Mouse (Mus musculus) inflammation-experienced regulatory T-cells, adult 6 months (primary cell): Measurements from ENCODE around the gene Gria2. TPM values are rescaled to one million over a fixed set of nuclear protein-coding genes. Genes with fewer than 3 reads are reported as not detected.

Source experiments
- ATAC-seq: one replicate; pipeline ENCODE4 v1.8.0; 2017
- polyA plus RNA-seq, 3 experiments: library from polyadenylated mRNA; unstranded; fragments of 100-300 nt; shearing (Covaris generic); gene quantifications; one replicate each; pipeline ENCODE4 v1.2.1; 2017

The Gria2 gene
- polyA plus RNA-seq, result under 1 TPM in 2 of 3 experiments, not detected in 1; 0.09 to 0.11 TPM

DNA sequence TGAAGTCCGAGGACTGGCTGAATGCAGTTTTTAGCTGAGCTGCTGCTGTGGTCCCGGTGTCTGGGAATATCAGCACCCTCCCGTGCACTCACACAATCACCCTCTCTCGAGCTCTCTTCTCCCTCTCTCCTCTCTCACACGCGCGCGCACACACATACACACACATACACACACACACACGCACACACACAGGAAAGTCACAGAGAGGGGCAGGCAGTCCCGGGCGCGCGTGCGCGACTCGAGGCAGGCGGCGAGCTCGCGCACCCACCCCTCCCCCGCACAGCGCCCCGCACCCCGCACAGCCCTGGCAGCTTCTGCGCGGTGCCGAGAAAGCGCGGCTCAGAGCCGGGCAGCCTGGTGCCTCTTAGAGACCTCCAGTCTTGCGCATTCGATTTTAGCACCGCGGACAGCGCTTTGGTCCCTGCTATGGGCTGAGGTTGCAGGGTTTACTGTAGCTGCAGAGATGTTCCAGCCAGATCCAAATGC, at the start of gene Gria2:
TSS of gene Gria2 (minus strand) at position 240 of the 486 bp plus-strand sequence.
- no peak for ATAC-seq

DNA sequence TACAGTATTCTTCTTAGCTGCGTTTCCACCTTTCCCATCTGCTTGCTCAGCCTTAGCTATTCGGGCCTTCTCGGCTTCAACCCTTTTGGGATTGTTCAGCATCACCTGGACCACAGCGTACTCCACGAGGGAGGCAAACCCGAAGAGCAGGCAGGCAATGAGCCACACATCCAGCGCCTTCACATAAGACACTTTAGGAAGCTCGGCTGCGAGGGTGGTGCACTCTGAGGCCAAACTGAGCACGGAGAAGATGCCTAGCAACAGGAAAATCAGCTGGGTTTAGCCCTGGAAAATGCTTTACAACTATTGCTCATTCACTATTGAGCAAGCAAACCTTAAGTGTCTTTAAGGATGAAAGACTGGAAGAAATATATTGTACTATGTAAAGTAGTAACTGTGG, 48.3 kb upstream of the Gria2 start:
- ATAC-seq, result no peak

DNA sequence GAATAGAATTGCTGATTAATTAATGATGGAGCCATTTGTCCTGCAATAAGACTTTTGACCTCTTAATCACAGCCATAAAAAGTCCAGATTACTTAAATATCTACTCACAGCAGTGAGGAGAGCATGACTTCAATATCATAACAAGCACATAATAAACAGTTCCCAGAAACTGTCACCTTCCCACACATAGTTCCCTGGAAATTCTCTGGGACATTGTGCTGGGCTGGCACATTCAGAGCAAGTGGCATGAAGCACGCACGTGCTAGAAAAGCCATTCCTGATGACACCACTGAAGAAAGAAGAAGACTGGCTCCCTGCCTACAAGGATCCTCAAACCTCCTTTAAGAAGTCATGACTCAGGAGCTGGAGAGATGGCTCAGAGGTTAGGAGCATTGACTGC, 43.0 kb upstream of the Gria2 start:
- no peak for ATAC-seq

DNA sequence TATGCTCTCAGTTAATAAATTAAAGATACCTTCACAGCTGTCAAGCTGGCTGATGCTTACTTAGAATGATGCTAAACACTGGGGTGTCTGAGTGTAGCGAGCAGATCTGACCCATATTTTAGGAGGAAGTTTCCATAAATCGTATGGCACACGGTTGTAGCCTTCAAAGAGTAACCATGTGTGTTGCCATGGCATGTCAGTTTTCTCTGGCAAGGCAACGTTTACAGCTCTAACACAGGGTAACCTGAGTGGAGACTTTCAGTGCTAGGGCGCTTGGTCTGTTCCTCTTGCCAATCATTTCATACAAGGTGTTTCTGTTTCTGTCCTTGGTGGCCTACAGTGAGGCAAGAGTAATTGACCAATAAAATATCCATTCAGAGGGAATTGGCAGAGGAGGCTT, 37.2 kb upstream of the Gria2 start:
- ATAC-seq, result no peak

DNA sequence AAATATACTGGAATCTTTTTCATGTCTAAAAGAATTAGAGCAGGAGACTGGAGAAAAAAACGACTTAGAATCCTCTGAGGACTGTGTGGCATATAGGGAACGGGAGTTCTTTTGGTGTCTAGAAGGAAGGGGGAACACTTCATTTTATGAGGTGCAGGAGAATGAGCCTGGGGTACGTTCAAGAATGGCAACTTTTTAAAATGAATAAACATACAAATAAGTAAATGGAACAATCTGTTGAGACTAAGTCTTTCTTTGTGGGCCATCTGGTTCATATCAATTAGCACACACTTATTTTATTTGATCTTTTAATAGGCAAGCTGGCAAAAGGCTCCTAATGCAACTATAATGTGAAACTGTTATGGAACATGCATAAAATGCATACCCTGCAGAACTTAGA, 34.9 kb upstream of the Gria2 start:
- ATAC-seq, result no peak

DNA sequence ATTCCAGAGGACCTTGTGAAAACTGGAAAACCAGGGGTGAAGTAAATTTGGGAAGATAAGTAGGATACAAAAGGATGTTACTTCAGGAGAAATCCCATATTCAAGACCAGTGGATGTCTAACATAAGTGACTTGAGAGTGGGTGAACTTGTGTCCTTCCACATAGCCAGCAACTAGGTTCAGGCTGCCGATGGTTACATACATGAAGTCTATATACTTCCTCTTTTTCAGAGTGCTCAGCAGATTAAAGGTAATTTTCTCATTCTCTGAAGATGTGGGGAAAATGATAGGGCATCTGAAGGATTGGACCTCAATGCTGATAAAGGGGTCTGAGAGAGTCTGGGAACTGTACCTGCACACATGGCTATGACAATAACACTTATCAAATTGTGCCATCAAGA, 21.3 kb upstream of the Gria2 start:
- no peak for ATAC-seq

DNA sequence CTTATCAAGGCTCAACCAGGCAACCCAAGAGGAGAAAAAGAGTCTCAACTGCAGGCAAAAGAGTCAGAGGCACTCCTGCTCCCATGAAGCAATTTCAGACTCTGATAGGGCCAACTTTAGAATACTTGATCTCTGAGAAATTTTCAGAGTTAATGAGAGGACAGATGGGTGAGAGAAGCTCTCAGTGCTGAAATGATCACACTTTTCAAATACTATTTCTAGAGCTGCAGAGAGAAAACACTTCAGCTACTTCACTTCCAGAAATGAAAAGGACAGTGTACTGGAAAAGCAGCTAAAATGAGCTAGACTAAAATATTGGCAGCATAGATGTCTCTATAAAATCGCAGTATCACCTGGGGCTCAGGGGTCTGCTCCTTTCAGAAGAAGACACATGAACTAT, 16.0 kb upstream of the Gria2 start:
- no peak for ATAC-seq

DNA sequence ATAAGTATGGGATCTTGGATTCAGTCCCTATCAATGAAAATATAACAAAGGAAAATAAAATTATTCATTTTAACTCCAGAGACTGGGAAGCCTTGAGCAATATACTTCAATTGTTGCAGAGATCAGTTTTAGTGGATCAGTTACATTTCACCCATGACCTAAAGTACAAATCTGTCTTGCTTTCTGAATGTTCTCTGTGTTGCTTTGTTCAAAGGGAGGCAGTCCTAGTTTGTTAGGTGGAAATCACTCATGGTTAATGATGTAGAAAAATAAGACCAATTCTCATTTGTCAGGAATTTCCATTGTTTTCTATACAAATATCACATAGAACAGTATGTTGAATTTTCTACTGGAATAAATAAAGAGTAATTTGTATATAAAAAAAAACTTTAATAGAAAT, 11.1 kb upstream of the Gria2 start:
- no peak for ATAC-seq

DNA sequence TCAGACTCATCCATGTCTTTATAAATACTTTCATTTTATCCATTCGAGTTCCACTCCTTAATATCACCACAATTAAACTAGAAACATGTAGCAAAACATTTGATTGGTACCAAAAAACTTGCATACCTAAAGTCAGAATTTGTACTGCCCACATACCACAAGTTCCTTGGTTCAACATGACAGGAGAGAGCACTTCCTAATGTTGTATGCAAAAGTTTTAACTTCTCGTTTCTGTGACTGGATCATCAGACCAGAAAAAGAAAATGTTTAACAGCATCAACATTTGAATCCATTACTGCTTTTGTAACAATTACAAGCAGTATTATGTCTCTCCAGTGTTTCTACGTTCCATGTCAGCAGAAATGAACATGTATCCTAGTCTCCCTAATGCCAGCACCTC, 9.6 kb upstream of the Gria2 start:
- no peak for ATAC-seq

DNA sequence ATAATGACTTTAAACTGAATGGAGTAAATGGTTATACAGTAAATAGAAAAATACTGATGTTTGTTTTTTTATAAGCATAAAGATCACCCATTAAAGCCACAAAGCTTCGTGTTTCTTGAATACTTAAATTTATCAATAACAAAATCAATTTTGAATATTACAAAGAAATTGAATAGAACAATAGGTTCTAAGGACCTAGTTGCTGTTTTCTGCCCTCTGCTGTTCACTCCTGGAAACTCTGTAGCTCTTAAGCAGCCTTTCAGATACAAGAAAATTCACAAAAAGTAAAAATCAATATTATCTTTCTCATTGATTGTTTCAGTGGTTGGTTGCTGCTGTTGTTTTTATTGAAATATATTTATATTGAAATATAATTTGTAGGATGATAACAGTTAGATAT, 2.7 kb upstream of the Gria2 start:
- ATAC-seq, result no peak

DNA sequence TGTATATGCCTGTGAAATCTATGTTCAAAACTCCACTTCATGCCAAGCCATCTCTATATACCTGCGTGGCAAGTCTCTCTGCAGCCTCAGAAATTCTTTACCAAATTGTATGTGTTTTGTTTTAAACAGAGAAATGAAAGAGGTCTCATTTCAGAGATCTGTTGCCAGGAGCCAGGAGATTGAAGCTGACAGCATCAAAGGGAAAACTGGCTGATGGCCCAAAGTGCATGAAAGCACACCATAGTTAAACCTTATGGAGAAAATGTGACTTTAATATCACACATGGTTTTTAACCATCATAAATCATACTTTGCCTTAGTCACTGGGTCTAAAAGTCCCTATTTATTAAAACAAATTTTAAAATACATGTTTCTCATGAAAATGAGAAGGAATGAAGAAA, 1.2 kb upstream of the Gria2 start:
- no peak for ATAC-seq

DNA sequence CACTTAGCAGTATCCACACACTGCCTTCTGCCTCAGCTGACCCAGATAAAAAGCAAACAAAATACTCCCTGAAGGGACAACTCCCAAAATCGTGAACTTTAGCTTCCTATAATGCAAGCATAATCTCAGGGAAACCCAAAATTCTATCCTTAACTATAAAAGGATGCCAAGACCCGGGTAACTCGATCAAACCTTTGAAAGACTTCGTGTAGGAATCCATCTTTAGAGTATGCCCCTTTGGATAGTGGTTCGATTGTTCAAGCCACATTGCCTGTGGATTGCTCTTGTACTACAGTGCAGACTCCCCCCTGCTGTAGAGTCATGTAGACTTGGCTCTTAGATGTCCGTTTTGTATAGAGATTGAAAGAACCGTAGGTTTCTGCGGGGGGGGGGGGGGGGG, 576 bp upstream of the Gria2 start:
- no peak for ATAC-seq

DNA sequence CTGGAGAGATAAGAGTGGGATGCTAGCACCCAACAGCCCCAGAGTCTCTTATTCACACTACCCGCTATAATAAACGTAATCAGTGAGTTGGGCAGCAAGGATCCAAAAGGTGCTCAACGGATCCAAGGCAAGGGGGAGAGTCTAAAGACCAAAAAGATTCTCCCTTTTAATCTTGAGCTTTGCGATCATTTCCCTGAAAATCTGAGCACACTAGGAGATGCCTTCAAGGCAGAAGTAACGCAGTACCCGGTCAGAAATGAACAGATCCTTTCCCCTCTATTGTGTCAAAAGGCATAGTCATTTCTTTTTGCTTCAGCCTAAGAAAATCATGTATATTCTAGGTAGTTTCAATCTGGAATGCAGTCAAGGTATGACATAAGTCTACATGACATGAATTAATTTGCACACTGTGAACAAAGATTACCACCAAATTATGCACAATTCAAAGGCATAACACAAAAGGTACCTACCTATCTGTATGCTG, 766 bp downstream of the Gria2 start:
- ATAC-seq, result no peak

DNA sequence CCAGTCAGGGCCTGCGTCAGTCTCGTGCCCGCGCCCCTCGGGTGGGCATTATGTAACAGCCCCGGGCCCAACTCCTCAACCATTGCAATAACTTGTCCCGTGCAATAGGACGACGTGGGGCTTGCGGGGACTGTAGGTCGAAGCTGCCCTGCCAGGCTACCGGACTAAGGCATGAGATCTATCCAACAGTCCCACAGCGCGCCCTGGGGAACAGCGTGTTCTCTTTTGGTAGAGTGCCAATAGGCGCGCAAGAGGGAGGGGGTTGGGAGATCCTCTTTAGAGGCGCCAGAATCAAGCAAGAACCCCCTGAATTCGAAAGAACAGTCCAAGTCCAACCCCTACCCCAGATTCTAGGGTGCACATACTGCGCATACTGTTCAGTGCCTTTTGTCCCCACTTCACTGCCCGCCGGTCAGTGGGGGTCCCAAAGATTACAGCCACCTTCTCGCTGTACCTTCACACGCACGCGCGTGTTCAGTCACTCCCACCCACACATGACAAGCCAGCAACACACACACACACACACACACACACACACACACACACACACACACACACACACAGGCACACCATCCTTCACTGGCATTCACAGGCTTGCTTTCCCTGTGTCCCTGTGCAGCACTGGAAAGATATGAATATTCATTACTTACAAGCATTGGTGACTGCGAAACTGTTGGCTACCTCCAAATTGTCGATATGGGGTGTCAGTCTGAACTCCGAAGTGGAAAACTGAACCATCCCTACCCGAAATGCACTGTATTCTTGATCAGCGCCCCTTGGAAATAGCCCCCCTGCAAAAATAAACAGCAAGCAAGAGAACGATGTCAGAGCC, 1.4 kb downstream of the Gria2 start:
- ATAC-seq, result no peak

DNA sequence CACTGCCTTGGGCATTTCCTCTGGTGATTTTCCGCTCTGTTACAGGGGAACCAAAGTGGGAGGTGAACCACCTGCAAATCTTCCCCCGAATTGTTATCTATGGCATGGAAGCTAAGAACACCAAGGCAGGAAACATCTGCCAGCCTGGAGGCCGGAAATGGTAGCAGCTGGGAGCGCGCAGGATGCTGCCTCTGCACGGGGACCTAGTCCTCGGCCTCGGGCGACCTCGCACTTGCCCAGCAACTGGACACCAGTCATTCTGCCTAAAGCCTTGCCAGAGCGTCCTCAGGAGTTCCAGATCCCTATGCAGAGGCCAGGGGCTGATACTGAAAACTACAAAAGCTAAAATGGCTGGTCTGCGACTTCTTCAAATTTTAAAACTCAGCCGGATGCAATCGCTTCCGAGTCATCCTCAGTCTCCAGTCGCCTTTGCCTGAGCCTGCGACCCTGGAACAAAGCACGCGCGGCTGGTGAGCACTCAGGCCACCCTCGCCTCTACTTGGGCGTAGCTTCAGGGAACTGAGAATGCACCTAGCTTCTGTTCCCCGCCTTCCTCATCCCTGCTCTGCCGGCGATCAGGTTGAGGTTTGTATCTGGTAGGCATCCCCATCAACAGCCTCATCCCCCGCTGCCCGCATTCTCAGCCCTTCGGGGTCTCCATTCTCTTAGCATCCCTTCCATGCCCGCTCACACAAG, 2.2 kb downstream of the Gria2 start:
- no peak for ATAC-seq

DNA sequence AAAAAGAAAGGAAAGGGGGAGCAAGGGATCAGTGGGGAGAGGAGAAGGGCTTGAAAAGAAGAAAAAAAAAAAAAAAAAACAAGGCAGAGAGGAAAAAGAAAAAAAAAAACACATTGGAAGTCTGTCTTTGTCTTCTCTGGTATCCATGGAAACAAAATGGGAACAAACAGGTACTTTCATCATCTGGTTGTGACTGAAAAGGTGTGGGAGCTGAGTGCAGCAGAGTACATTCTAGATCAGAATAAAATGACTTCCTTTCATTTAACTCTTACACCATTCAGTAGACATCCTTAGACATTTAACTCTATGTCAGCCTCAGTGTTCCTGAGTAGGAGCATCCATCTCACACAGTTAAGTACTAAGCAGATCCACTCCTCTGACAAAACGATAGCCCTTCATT, 4.7 kb downstream of the Gria2 start:
- ATAC-seq, result no peak

DNA sequence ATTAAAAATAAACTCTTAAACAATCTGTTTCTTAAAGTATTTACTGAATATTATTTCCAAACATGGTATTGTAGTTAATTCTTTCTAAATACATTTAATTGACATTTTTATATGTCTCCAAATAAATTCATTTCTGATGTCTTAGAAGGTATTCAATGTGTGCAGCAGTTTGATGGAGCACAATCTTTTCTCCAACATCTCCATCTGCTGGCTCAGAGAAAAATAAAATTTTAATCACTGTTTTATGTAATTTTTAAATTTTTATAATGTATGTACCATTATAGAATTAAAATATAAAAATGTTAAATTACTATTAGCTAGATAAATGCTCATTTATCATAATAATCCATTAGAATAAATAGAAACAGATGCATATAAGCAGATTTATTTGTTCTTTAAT, 5.9 kb downstream of the Gria2 start:
- ATAC-seq, result no peak

DNA sequence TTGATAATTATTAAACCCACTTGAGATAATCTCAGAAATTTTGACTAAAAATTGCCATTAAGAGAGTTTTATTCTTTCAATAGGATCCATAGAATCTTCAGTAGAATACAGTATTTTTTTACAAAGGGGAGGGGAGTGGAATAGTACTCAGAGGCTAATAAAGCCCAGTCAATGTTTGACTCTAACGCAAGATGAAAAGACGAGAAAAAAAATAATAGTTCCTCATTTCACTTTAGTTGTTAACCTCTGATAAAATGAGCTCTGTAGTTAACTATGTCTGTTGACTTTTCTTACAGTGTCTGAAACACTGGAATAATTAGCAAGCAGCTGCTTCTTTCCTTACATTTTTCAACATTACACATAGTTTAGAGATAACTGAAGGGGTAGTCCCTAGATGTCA, 7.4 kb downstream of the Gria2 start:
- ATAC-seq, result no peak

DNA sequence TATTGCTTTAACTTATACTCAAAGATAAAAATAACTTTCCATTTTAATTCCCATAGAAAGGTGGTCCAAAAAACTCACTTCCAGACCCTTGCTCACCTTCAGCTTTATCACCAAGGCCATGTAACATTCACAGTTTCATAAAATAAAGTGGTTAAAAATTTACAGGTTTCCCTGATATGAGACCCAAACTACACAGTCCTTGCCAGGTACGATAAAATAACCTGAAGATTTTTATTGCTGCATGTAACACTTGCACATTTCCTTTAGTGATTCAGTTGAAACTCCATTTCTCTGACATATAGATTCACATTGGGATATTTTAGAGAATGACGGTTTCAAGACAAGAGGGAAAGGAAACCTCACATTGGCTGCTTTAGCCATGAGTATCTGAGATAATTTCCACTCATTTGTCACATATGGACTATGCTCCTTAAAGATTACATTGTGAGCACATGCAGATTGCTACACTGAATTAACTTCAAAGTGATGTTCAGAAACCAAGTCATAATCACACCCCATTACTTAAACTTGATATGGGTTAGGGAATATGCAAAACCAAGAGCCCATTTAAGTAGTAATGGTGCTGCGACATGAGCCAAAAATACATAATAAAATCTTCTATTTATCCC, 15.4 kb downstream of the Gria2 start:
- no peak for ATAC-seq

DNA sequence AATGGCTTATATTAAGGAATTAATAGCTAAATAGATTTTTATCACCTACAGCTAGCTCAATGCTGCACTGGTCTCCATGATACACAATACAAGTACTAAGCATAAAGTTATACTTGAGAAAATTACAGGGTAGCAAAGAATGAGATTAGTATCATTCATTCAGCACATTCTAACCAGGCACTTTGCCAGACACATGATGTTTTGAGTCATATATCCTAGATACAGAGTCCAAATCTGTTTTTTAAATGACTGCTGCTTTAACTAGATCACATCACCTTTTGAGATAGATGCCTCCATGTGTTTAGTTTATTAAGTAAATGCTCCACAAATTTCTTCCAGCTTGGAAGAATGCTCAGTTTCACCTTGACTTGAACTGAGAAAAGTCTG, 21.5 kb downstream of the Gria2 start:
- ATAC-seq, result no peak

DNA sequence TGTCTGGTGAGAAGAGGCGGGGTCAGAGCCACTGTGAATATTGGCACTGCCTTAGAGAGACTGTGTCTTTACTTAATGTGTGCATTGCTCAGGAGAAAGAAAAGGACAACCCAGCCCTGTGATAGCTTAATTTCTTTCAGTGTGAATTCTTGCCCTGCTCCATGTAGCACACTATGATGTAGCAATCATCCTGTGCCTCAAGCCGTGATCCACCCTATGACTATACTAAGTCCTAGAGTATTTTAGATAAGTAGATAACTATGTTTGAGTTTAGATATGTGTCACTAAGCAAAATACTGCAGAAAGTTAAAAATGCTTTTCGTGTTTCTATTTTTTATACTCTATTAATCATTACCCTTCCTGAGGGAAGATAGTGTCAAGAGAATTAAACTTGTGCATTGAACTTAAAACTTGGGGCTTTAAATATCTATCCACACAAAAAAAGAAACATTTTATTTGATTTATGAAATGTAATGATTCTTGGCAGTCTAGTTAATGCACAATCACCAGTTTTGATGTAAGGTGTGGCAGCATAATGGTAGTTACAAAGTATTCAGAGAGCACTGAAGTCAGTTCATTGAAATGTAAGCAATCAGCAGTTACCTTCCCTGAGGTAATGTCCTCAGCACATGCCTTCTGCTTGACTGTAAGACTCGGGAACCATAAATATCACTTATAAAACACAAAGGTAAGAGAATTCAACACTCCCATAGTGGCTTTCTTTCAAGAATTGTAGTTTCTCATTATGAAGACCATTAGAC, 22.1 kb downstream of the Gria2 start:
- no peak for ATAC-seq

DNA sequence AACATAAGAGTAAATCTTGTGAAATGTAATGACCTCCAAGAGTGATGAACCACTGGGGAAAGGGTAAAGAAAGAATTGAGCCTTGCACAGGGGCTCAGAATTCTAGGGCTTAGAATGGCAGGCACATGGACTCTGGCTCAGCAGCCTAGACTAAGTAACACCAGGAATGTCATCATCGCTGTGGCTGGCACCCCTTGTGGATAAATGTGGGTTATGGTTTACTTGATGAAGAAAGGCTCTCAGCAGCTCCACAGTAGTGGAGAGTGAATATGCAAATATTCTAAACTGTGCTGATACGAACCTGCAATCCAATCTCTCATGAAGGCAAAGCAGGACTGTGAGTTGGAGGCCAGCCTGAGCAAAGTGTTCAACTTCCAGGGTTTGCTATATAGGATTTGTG, 26.0 kb downstream of the Gria2 start:
- no peak for ATAC-seq

DNA sequence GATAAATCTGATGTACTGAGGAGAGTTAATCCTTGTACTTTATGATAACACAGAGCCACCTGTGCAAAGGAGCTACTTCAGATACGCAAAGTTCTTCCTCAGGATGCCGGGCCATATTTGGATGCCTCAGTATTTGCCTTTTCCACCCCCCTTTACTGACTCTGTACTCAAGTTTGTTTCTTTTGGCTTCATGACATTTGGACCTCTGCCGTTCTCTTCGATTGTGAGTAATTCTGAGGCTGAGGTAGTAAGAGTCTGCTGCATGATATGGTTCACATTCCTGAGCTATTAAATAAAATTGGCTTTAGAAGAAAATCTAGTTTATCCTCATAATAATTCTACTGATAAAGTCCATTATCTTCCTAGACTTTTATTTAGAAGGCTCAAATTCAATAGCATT, 26.7 kb downstream of the Gria2 start:
- no peak for ATAC-seq
